Mouse (Mus musculus): ENCODE data around the gene Ear1. TPM values are rescaled to one million over a fixed set of nuclear protein-coding genes. Genes with fewer than 3 reads are reported as not detected.
"Not testable (repeated sequence)": the region's sequence is repeated elsewhere in the genome, so short reads cannot be mapped to it uniquely, and the experiment has no call there.

Ear1 gene
- polyA plus RNA-seq, 1 experiment from 2014 or later = not detected

DNA sequence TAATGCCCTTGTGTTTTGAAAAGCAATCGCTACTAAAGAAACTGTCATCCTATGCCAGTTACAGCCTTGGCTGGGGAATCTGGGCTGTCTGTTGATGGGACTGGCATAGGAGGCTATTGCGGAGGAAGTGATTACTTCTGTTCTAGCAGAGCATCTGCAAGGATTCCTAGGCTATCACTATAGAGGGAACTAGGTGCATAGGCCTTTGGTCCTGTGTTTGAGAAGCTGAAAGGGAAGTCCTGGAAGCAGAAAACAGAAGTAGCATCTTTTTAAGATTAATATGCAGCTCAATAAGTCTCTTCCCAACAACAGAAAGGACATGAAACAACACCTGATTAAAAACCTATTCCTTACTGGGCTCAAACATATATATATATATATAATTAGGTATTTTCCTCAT lies 40.0 kb downstream of the Ear1 start:
- not testable (repeated sequence) for H3K79me2 ChIP-seq (ENCODE audit: inconsistent target); H3K27ac ChIP-seq; H3K4me3 ChIP-seq (ENCODE audit: inconsistent target); H3K36me3 ChIP-seq (ENCODE audit: inconsistent target)
- no CpG with 5 or more reads among the region's 2 CpGs for whole genome bisulfite sequencing (ENCODE audit: missing documents)

- H3K79me2 ChIP-seq (ENCODE audit: inconsistent target); H3K36me3 ChIP-seq (ENCODE audit: inconsistent target); H3K4me3 ChIP-seq (ENCODE audit: inconsistent target); H3K27ac ChIP-seq: not testable (repeated sequence)
- 0% methylated on average over 1 of the region's 1 CpGs for whole genome bisulfite sequencing (ENCODE audit: missing documents)
These were observed 44.9 kb downstream of the Ear1 start for GRCm38 (mm10) chr14:43830385-43830784.

GRCm38 (mm10) chr14:43824176-43824575 lies 51.1 kb downstream of the Ear1 start:
- 97% methylated on average over 4 of the region's 6 CpGs for WGBS (ENCODE audit: missing documents)
- not testable (repeated sequence) for H3K27ac ChIP-seq; H3K79me2 ChIP-seq (ENCODE audit: inconsistent target); H3K4me3 ChIP-seq (ENCODE audit: inconsistent target); H3K36me3 ChIP-seq (ENCODE audit: inconsistent target)

DNA sequence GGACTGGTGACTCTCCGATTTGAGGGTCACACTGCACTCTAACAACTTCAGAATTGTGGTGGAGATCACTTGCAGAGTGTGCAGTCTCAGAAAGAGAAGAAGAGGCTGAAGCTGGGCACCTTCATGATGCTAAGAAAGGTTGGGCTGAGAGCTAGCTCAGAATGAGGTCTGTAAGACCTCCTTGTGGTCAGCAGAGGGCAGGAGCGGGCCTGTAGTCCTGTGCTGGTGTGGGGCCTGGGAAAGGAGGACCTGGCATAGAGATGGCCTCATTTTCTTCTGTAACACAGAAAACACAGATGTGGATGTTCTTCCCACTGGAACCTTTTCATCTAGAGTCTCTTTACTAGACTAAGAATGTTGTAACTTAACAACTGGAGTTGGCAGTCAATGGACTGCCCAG lies 53.4 kb downstream of the Ear1 start:
- not testable (repeated sequence) for H3K27ac ChIP-seq; H3K79me2 ChIP-seq (ENCODE audit: inconsistent target); H3K36me3 ChIP-seq (ENCODE audit: inconsistent target); H3K4me3 ChIP-seq (ENCODE audit: inconsistent target)
- WGBS (ENCODE audit: missing documents) = no CpG with 5 or more reads among the region's 2 CpGs

DNA sequence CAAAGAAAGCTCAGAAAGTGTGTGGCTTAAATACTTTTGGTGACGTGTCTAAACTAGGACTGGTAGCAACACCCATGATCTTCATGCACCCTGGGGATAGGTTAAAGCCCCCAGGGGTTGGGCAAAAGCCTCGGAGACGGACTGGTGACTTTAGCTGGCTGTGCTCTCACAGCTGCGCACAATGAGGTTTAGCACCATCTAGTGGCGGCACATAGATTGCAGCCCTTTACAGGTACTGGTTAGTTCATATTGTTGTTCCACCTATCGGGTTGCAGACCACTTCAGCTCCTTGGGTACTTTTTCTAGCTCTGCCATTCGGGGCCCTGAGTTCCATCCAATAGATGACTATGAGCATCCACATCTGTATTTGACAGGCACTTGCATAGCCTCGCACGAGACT lies 62.9 kb downstream of the Ear1 start:
- not testable (repeated sequence) for H3K36me3 ChIP-seq (ENCODE audit: inconsistent target); H3K27ac ChIP-seq; H3K79me2 ChIP-seq (ENCODE audit: inconsistent target); H3K4me3 ChIP-seq (ENCODE audit: inconsistent target)
- WGBS (ENCODE audit: missing documents) = 43% methylated on average over 3 of the region's 9 CpGs

DNA sequence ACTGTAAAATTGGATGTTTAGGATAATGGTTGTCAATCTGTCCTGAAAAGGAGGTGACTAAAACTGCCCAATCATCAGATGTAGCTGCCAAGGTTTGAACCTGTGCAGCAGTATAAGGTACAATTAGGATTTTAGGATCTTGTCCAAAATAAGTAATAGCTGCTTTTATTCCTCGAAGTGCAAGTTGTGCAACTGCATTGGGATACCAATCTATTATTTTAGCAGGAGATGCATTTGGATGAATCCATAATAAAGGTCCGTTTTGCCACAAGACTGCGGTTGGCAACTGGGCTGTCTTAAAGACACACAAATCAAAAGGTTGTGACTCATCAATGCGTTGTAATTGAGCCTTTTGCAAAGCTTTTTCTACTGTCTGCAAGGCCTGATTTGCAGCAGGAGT lies 67.2 kb downstream of the Ear1 start:
- WGBS (ENCODE audit: missing documents) = 76% methylated on average over 2 of the region's 4 CpGs
- not testable (repeated sequence) for H3K27ac ChIP-seq; H3K36me3 ChIP-seq (ENCODE audit: inconsistent target); H3K79me2 ChIP-seq (ENCODE audit: inconsistent target); H3K4me3 ChIP-seq (ENCODE audit: inconsistent target)

- WGBS (ENCODE audit: missing documents) = 5% methylated on average over 4 of the region's 7 CpGs
- not testable (repeated sequence) for H3K4me3 ChIP-seq (ENCODE audit: inconsistent target); H3K27ac ChIP-seq; H3K36me3 ChIP-seq (ENCODE audit: inconsistent target); H3K79me2 ChIP-seq (ENCODE audit: inconsistent target)
These were observed 70.9 kb downstream of the Ear1 start for GRCm38 (mm10) chr14:43804435-43804834.

DNA sequence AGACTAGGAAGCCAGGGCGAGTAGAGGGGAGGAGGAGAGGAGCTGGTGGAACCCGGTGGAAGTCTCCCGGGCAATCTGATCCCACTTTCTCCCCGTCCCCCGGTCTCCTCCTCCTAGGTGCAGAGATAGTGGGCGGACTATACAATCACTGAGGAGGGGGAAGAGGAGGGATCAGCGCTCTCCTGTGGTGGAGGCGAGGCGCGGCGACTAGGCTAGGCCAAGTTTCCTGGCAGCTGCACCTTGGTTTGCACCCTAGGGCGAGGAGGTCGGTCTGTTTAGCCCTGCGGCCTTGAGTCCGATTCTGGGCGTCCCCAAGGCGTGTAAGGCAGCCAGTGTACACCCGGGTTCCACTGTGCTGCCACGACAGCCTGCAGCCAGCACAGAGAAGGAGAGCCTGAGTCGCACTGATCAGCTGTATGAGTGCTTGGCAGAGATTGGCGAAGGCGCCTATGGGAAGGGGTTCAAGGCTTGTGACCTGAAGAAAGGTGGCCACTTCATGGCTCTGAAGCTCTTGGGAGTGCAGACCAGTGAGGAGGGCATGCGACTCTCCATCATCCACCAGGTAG lies 78.3 kb downstream of the Ear1 start:
- not testable (repeated sequence) for H3K79me2 ChIP-seq (ENCODE audit: inconsistent target); H3K27ac ChIP-seq; H3K36me3 ChIP-seq (ENCODE audit: inconsistent target); H3K4me3 ChIP-seq (ENCODE audit: inconsistent target)
- 16% methylated on average over 18 of the region's 23 CpGs for WGBS (ENCODE audit: missing documents)

- 24% methylated on average over 14 of the region's 14 CpGs for WGBS (ENCODE audit: missing documents)
- H3K79me2 ChIP-seq (ENCODE audit: inconsistent target) = no peaks in the 10 kb centered on the region
- H3K27ac ChIP-seq = no peak overlapping the region
- no peaks in the 10 kb centered on the region for H3K36me3 ChIP-seq (ENCODE audit: inconsistent target)
- H3K4me3 ChIP-seq (ENCODE audit: inconsistent target) = no peak overlapping the region
These were observed 79.0 kb downstream of the Ear1 start for GRCm38 (mm10) chr14:43796069-43796904.

DNA sequence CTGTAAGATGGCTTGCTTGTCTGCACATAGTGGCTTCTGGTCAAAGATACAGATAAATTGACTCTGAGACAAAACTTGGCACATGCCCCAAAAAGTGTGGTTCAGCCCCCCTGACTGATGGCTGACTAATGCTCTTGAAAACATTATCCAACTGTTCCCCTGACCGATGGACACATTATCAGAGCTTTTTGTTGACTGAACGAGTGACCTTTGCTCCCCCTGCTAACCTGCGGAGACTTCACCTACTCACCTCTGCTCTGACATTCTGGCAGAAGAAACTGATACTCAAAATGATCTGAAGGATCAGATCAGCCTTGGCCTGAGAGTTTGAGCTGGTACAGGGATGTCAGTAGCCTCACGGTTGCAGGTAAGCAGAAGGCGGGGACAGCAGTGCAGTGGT lies 81.5 kb downstream of the Ear1 start:
- WGBS (ENCODE audit: missing documents) = 85% methylated on average over 5 of the region's 5 CpGs
- not testable (repeated sequence) for H3K27ac ChIP-seq

GRCm38 (mm10) chr14:43784645-43785044 lies 90.7 kb downstream of the Ear1 start, which contains the start of gene Gm8180:
Gene Gm8180, minus strand, starts transcription at chr14:43784745.
- WGBS (ENCODE audit: missing documents) = 91% methylated on average over 3 of the region's 3 CpGs

More for the DNA sequence above, 81.5 kb downstream of the Ear1 start:
- H3K4me3 ChIP-seq (ENCODE audit: inconsistent target); H3K79me2 ChIP-seq (ENCODE audit: inconsistent target); H3K36me3 ChIP-seq (ENCODE audit: inconsistent target): not testable (repeated sequence)

More at GRCm38 (mm10) chr14:43784645-43785044, 90.7 kb downstream of the Ear1 start, which contains the start of gene Gm8180:
- not testable (repeated sequence) for H3K79me2 ChIP-seq (ENCODE audit: inconsistent target); H3K36me3 ChIP-seq (ENCODE audit: inconsistent target); H3K27ac ChIP-seq; H3K4me3 ChIP-seq (ENCODE audit: inconsistent target)

Other genes with a start within 250 kb of the Ear1 start
- not detected in 3 replicates for gene Gm8165, start 198.3 kb downstream of the Ear1 start, polyA plus RNA-seq (2018)
- gene Gm7324, start 177.7 kb downstream of the Ear1 start, polyA plus RNA-seq (2018) = 0.14 to 0.19 TPM (median 0.17 TPM) in 3 replicates
- not detected in 3 replicates for gene Gm16506, start 148.0 kb downstream of the Ear1 start, polyA plus RNA-seq (2018)
- gene Gm6526, start 127.7 kb downstream of the Ear1 start, polyA plus RNA-seq (2018) = not detected in 3 replicates
- gene Gm8180, start 90.8 kb downstream of the Ear1 start, polyA plus RNA-seq (2018) = not detected in 3 replicates
- not detected in 3 replicates for gene Ear10, start 48.0 kb upstream of the Ear1 start, polyA plus RNA-seq (2018)
- gene Gm8113, start 49.9 kb upstream of the Ear1 start, polyA plus RNA-seq (2018) = 0.09 to 0.32 TPM in 2 of 3 replicates, not detected in the other
- gene Ang5, start 81.6 kb upstream of the Ear1 start, polyA plus RNA-seq (2018) = not detected in 3 replicates
- not detected in 3 replicates for gene Ang6, start 126.8 kb upstream of the Ear1 start, polyA plus RNA-seq (2018)
- 1.5 to 5.3 TPM in 2 of 3 replicates, not detected in the other for gene Ear2, start 227.1 kb upstream of the Ear1 start, polyA plus RNA-seq (2018)
- gene Gm3327, start 248.3 kb upstream of the Ear1 start, polyA plus RNA-seq (2018) = not detected in 3 replicates